9 mouse cellular contexts compared by ENCODE assay signal in genomic region chr11:103649301-103649982, GRCm38 (mm10). TPM values are rescaled to one million over a fixed set of nuclear protein-coding genes. Genes with fewer than 3 reads are reported as not detected.
DNase-seq lines count a peak whose midpoint lies in the region; ATAC-seq lines count a peak whose summit lies in the region.
"Had no signal": no experiment of that assay in that cellular context is flagged by ENCODE, and none has a peak within 500 bp of the region (broad histone marks: within the 10 kb centered on the region; RNA-seq: fewer than 3 reads in every experiment).

TSS of gene Rprml (plus strand) at chr11:103649570.

- peaks cover 1% of the 10 kb centered on the region; the same call in 1 of the 2 replicates for H3K9me3 ChIP-seq in heart, embryonic 12.5 days (replicated peaks)
- H3K9me3 ChIP-seq in forebrain, embryonic 16.5 days (ENCODE audit: control insufficient read depth, low read length) = 0 out of 2 replicates have a peak, but pooled peaks cover 2% of the 10 kb centered on the region
- no peaks in the 10 kb centered on the region for H3K9me3 ChIP-seq in midbrain, embryonic 13.5 days

- intact Hi-C loops in heart, postnatal 25 days (cut with DNase I) = no loop called here

- no peaks in the 10 kb centered on the region for H3K36me3 ChIP-seq in heart, embryonic 12.5 days
- H3K36me3 ChIP-seq in forebrain, embryonic 16.5 days (ENCODE audit: control insufficient read depth, insufficient read depth) = no peaks in the 10 kb centered on the region
- H3K36me3 ChIP-seq in midbrain, embryonic 13.5 days = no peaks in the 10 kb centered on the region

- peaks cover 88% of the 10 kb centered on the region for H3K27me3 ChIP-seq in heart, embryonic 12.5 days (replicated peaks)
- peaks cover 64% of the 10 kb centered on the region for H3K27me3 ChIP-seq in forebrain, embryonic 16.5 days (replicated peaks; ENCODE audit: control insufficient read depth, insufficient read depth, low read length)
- peaks cover 88% of the 10 kb centered on the region for H3K27me3 ChIP-seq in midbrain, embryonic 13.5 days

- H3K4me2 ChIP-seq in heart, embryonic 12.5 days = peak within 1 kb of the TSS; percentile 75
- H3K4me2 ChIP-seq in forebrain, embryonic 16.5 days (ENCODE audit: low read length) = peak within 1 kb of the TSS; percentile 62
- peak within 1 kb of the TSS; percentile 62 for H3K4me2 ChIP-seq in midbrain, embryonic 13.5 days (replicated peaks)

- no peak for DNase-seq in heart, postnatal 25 days (ENCODE audit: low spot score)
- DNase-seq in R1 (ENCODE audit: low read depth, low spot score) = peak; percentile 44
- DNase-seq in layer of hippocampus, postnatal 14 days (ENCODE audit: low spot score in 2 of 2) = peak; percentile 69 to 84
- DNase-seq in testis, postnatal 10 days (ENCODE audit: low spot score) = peak; percentile 59
- no peak for DNase-seq in spleen, adult 12 weeks (ENCODE audit: low spot score)

- 0 out of 2 replicates have a peak, but pooled peaks have one; percentile 12 for ATAC-seq in heart, embryonic 12.5 days (ENCODE audit: insufficient number of reproducible peaks, low FRiP score)
- ATAC-seq in forebrain, embryonic 16.5 days = 0 out of 2 replicates have a peak, but pooled peaks have one; percentile 26
- no peak for ATAC-seq in midbrain, embryonic 13.5 days

- no peak within 1 kb of the TSS for H3K27ac ChIP-seq in heart, embryonic 12.5 days (ENCODE audit: poor library complexity, severe bottlenecking)
- no peak within 1 kb of the TSS for H3K27ac ChIP-seq in forebrain, embryonic 16.5 days (ENCODE audit: low read length)
- H3K27ac ChIP-seq in midbrain, embryonic 13.5 days = no peak within 1 kb of the TSS

- WGBS in heart, embryonic 12.5 days = under 1% methylated on average over 71 of the region's 71 CpGs
- 1% methylated on average over 50 of the region's 71 CpGs for WGBS in forebrain, embryonic 16.5 days
- under 1% methylated on average over 63 of the region's 71 CpGs for WGBS in midbrain, embryonic 13.5 days

- H3K4me1 ChIP-seq in heart, embryonic 12.5 days (replicated peaks) = peaks cover 13% of the 10 kb centered on the region
- peaks cover 16% of the 10 kb centered on the region for H3K4me1 ChIP-seq in forebrain, embryonic 16.5 days (replicated peaks; ENCODE audit: control insufficient read depth, insufficient read depth, low read length)
- peaks cover 20% of the 10 kb centered on the region for H3K4me1 ChIP-seq in midbrain, embryonic 13.5 days (replicated peaks)

- H3K4me3 ChIP-seq in heart, embryonic 12.5 days = peak within 1 kb of the TSS; percentile 42
- peak within 1 kb of the TSS; percentile 42 for H3K4me3 ChIP-seq in forebrain, embryonic 16.5 days (replicated peaks; ENCODE audit: low read length)
- H3K4me3 ChIP-seq in midbrain, embryonic 13.5 days (replicated peaks) = peak within 1 kb of the TSS; percentile 39

- H3K9ac ChIP-seq in heart, embryonic 12.5 days = no peak within 1 kb of the TSS
- H3K9ac ChIP-seq in forebrain, embryonic 16.5 days (replicated peaks; ENCODE audit: low read depth, low read length) = peak within 1 kb of the TSS; percentile 43
- H3K9ac ChIP-seq in midbrain, embryonic 13.5 days (replicated peaks) = no peak within 1 kb of the TSS; the same call in 1 of the 2 replicates

RNA-seq across cellular contexts. Expression of gene Rprml, which starts in this region (rescaled TPM):
- polyA plus RNA-seq in heart, embryonic 12.5 days (2016; fragmentation: Nextera tagmentation; extraction: Ambion mirVana) = 0.63 and 0.79 TPM in 2 replicates
- not detected for total RNA-seq in heart, postnatal 25 days (2021)
- polyA plus RNA-seq in forebrain, embryonic 16.5 days (2015; fragmentation: Nextera tagmentation; extraction: Ambion mirVana) = 10.3 and 16.3 TPM in 2 replicates
- total RNA-seq in layer of hippocampus, postnatal 14 days (2021) = 100 to 1,000 TPM; 113 to 118 TPM
- polyA plus RNA-seq in midbrain, embryonic 13.5 days (2015; fragmentation: Nextera tagmentation; extraction: Ambion mirVana) = 0.22 TPM in 1 of 2 replicates, not detected in the other
- total RNA-seq: liver, adult 2 months had no signal
- polyA plus RNA-seq: liver, adult 2 months had no signal

Comparison
In these comparisons a context has a peak if more than half of its experiments do, and no peak if none do; other contexts are left out.
1. RNA of gene Rprml (total RNA-seq): 113 to 118 TPM in layer of hippocampus, postnatal 14 days; not detected in heart, postnatal 25 days; every median in the first group is over 100 times any median in the second.
2. Peak in ATAC-seq, H3K4me3 ChIP-seq and H3K4me2 ChIP-seq in heart, embryonic 12.5 days; RNA of the gene not detected or under 1 TPM.
3. DNase-seq: peak in R1 (single experiment), layer of hippocampus, postnatal 14 days (2 of 2) and testis, postnatal 10 days (single experiment); none in heart, postnatal 25 days (single experiment) and spleen, adult 12 weeks (single experiment).
4. Peak in every context shown above with its lines, with median percentiles within 50 percentile points of each other: H3K4me2 ChIP-seq and H3K4me3 ChIP-seq.